Mouse (Mus musculus) forebrain, embryonic 16.5 days (tissue): ENCODE measurements around the gene Zfp692. TPM values are rescaled to one million over a fixed set of nuclear protein-coding genes. Genes with fewer than 3 reads are reported as not detected.

Experiments used
- ATAC-seq: fragments of 200-750 bp; cut with Nextera tagmentation; 2 replicates; pipeline ENCODE4 v1.8.0; 2017; ENCODE audit warnings: mild to moderate bottlenecking, moderate library complexity
- H3K27ac ChIP-seq: fragments of 300-500 bp; sonication (generic); 2 replicates; pipeline ENCODE4 v1.5.1; 2014; ENCODE audit warnings: low read length, control low read depth
- H3K27me3 ChIP-seq: fragments of 300-500 bp; sonication (generic); replicated peaks from 2 replicates; pipeline ENCODE4 v1.6.1; 2014; ENCODE audit warnings: low read length; ENCODE audit not compliant: control insufficient read depth, insufficient read depth
- H3K36me3 ChIP-seq: fragments of 300-500 bp; sonication (generic); 2 replicates; pipeline ENCODE4 v1.6.1; 2014; ENCODE audit not compliant: control insufficient read depth, insufficient read depth
- H3K4me1 ChIP-seq: fragments of 300-500 bp; sonication (generic); replicated peaks from 2 replicates; pipeline ENCODE4 v1.6.1; 2014; ENCODE audit warnings: low read length; ENCODE audit not compliant: control insufficient read depth, insufficient read depth
- H3K4me2 ChIP-seq: fragments of 300-500 bp; sonication (generic); 2 replicates; pipeline ENCODE4 v1.6.1; 2014; ENCODE audit warnings: mild to moderate bottlenecking, low read length, control low read depth
- H3K4me3 ChIP-seq: fragments of 300-500 bp; sonication (generic); replicated peaks from 2 replicates; pipeline ENCODE4 v1.5.1; 2014; ENCODE audit warnings: mild to moderate bottlenecking, low read length, control low read depth
- H3K9ac ChIP-seq: fragments of 300-500 bp; sonication (generic); replicated peaks from 2 replicates; pipeline ENCODE4 v1.6.1; 2014; ENCODE audit warnings: low read depth, low read length, control low read depth
- H3K9me3 ChIP-seq: fragments of 300-500 bp; sonication (generic); 2 replicates; pipeline ENCODE4 v1.6.1; 2016; ENCODE audit warnings: low read length; ENCODE audit not compliant: control insufficient read depth
- WGBS: fragments of 180-500 bp; shearing (Covaris S2); extraction: QIAGEN DNeasy Blood & Tissue Kit; methylation state at CpG from one replicate; pipeline ENCODE4 v1.1.7; 2014; 5-methylcytosine and 5-hydroxymethylcytosine counted together
- polyA plus RNA-seq: library from polyadenylated mRNA; unstranded; fragments of >200 nt; fragmentation: Nextera tagmentation; extraction: Ambion mirVana; gene quantifications from 2 replicates; pipeline ENCODE4 v1.2.1, GENCODE M21; 2015

Zfp692 gene
- polyA plus RNA-seq, 1 experiment from 2014 or later: 42.9 TPM

GRCm38 (mm10) chr11:58281970-58282496 is 24.8 kb upstream of the Zfp692 start:
- Histone ChIP-seq H3K4me2 (no peak overlapping the region), H3K27ac (no peak overlapping the region), H3K27me3 (no peaks in the 10 kb centered on the region), H3K36me3 (no peaks in the 10 kb centered on the region), H3K4me3 (no peak overlapping the region), H3K9me3 (no peaks in the 10 kb centered on the region), H3K4me1 (no peaks in the 10 kb centered on the region), H3K9ac (no peak overlapping the region)
- no peak for ATAC-seq
- WGBS: 86% methylated on average over 13 of the region's 13 CpGs

- no peak overlapping the region for H3K27ac ChIP-seq
- no peak for ATAC-seq
- H3K4me3 ChIP-seq: no peak overlapping the region
- 87% methylated on average over 5 of the region's 5 CpGs for WGBS
- H3K36me3 ChIP-seq: no peaks in the 10 kb centered on the region
- no peak overlapping the region for H3K4me2 ChIP-seq
- no peaks in the 10 kb centered on the region for H3K27me3 ChIP-seq
- no peak overlapping the region for H3K9ac ChIP-seq
- no peaks in the 10 kb centered on the region for H3K9me3 ChIP-seq
- no peaks in the 10 kb centered on the region for H3K4me1 ChIP-seq
These were observed 24.4 kb upstream of the Zfp692 start for GRCm38 (mm10) chr11:58282518-58282917.

- ATAC-seq: no peak
- Histone ChIP-seq H3K4me3 (no peak overlapping the region), H3K36me3 (no peaks in the 10 kb centered on the region), H3K27me3 (no peaks in the 10 kb centered on the region), H3K9me3 (no peaks in the 10 kb centered on the region), H3K4me2 (no peak overlapping the region), H3K4me1 (no peaks in the 10 kb centered on the region), H3K9ac (no peak overlapping the region), H3K27ac (no peak overlapping the region)
- WGBS: 80% methylated on average over 9 of the region's 9 CpGs
These were observed 16.7 kb upstream of the Zfp692 start for GRCm38 (mm10) chr11:58289992-58290682.

GRCm38 (mm10) chr11:58290812-58291211 is 16.1 kb upstream of the Zfp692 start:
- no peak overlapping the region for H3K4me3 ChIP-seq
- 87% methylated on average over 4 of the region's 4 CpGs for whole genome bisulfite sequencing
- H3K4me2 ChIP-seq: no peak overlapping the region

DNA sequence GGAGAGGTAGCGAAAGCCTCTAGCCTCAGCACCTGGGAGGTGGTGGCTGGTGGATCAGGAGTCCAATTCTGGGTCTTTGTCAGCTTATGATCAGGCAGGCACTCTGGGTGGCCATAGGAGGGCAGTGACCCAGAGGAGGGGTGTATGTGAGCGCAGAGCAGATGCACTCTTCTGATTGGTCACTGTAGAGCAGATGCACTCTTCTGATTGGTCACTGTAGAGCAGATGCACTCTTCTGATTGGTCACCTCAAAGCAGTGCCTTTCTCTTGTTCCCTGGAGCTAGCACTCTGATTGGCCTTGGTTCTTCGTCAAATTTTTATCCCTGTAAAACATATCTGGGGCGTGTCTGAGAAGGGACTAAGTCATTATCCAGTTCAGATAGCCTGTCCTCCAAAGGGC is 14.1 kb upstream of the Zfp692 start:
- no peaks in the 10 kb centered on the region for H3K27me3 ChIP-seq
- no peaks in the 10 kb centered on the region for H3K9me3 ChIP-seq
- H3K4me3 ChIP-seq: no peak overlapping the region
- H3K4me1 ChIP-seq: no peaks in the 10 kb centered on the region
- ATAC-seq: no peak
- no peak overlapping the region for H3K4me2 ChIP-seq
- no peak overlapping the region for H3K9ac ChIP-seq
- H3K27ac ChIP-seq: no peak overlapping the region
- H3K36me3 ChIP-seq: no peaks in the 10 kb centered on the region
- WGBS: 64% methylated on average over 4 of the region's 4 CpGs

More at GRCm38 (mm10) chr11:58290812-58291211, 16.1 kb upstream of the Zfp692 start:
- no peak overlapping the region for H3K27ac ChIP-seq
- no peaks in the 10 kb centered on the region for H3K27me3 ChIP-seq
- H3K4me1 ChIP-seq: no peaks in the 10 kb centered on the region
- no peaks in the 10 kb centered on the region for H3K36me3 ChIP-seq
- no peaks in the 10 kb centered on the region for H3K9me3 ChIP-seq
- H3K9ac ChIP-seq: no peak overlapping the region
- no peak for ATAC-seq

- H3K27me3 ChIP-seq: no peaks in the 10 kb centered on the region
- H3K4me3 ChIP-seq: no peak overlapping the region
- WGBS: 20% methylated on average over 6 of the region's 6 CpGs
- H3K4me1 ChIP-seq: no peaks in the 10 kb centered on the region; the same call in 1 of the 2 replicates
- ATAC-seq: no peak
- H3K36me3 ChIP-seq: no peaks in the 10 kb centered on the region
- H3K9me3 ChIP-seq: no peaks in the 10 kb centered on the region
- no peak overlapping the region for H3K27ac ChIP-seq
- no peak overlapping the region for H3K9ac ChIP-seq
- no peak overlapping the region for H3K4me2 ChIP-seq
These were observed 9.5 kb upstream of the Zfp692 start for GRCm38 (mm10) chr11:58297396-58297795.

GRCm38 (mm10) chr11:58301057-58301456 is 5.8 kb upstream of the Zfp692 start:
- no peaks in the 10 kb centered on the region for H3K9me3 ChIP-seq
- H3K4me3 ChIP-seq: peak overlapping the region; percentile 41
- no peaks in the 10 kb centered on the region for H3K27me3 ChIP-seq
- H3K9ac ChIP-seq: peak overlapping the region; percentile 14; the same call in 1 of the 2 replicates
- H3K27ac ChIP-seq: peak overlapping the region; percentile 42
- peak overlapping the region; percentile 53 for H3K4me2 ChIP-seq
- peak; percentile 16 for ATAC-seq
- H3K36me3 ChIP-seq: no peaks in the 10 kb centered on the region
- 9% methylated on average over 13 of the region's 13 CpGs for WGBS
- H3K4me1 ChIP-seq: peaks cover 3% of the 10 kb centered on the region

DNA sequence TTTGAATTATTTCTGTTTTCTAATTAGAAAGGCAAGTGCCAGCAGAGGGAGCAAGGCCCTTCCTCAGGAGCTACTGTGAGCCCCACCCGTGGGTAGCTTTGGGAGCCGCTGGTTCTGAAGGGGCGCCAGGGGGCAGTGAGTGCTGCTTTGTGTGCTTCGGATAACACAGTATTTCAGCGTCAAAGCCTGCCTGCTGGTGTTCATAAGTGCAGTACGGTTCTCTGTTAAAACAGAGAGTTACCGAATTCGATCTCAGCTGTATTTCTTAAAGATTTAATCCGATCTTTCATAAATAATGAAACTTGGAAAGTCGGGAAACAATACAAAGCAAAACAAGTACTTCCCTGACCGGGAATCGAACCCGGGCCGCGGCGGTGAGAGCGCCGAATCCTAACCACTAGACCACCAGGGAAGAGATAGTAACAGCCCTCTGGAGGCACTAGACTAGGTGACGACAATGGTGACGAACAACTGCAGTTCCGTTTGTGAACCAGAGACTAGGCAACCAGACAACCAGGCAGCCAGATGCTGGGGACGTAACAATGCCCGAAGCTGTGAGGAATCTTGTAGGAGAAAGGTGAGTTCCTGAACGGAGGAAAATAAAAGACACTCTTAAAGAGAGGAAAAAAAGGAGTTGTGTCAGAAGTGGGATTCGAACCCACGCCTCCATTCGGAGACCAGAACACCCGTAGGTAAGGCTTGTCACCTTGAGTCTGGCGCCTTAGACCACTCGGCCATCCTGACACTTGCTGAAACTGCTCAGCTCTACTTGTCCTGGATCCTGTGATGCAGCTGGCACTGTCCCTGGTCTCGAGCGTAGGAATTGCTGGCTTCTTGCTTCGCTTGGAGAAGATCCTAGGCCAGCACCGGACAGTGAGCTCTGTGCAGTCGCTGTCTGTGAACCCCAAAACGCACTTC is 4.8 kb upstream of the Zfp692 start:
- Histone ChIP-seq H3K4me2 (peak overlapping the region; percentile 73), H3K4me1 (peaks cover 9% of the 10 kb centered on the region), H3K27ac (peak overlapping the region; percentile 90), H3K4me3 (peak overlapping the region; percentile 64), H3K27me3 (no peaks in the 10 kb centered on the region), H3K9ac (peak overlapping the region; percentile 61), H3K36me3 (no peaks in the 10 kb centered on the region), H3K9me3 (no peaks in the 10 kb centered on the region)
- under 1% methylated on average over 36 of the region's 36 CpGs for WGBS
- ATAC-seq: peak; percentile 90

- WGBS: under 1% methylated on average over 26 of the region's 26 CpGs
- Histone ChIP-seq H3K36me3 (no peaks in the 10 kb centered on the region), H3K9me3 (no peaks in the 10 kb centered on the region), H3K9ac (peak overlapping the region; percentile 61), H3K4me3 (peak overlapping the region; percentile 64), H3K4me1 (peaks cover 15% of the 10 kb centered on the region), H3K4me2 (peak overlapping the region; percentile 73), H3K27ac (peak overlapping the region; percentile 90), H3K27me3 (no peaks in the 10 kb centered on the region)
- ATAC-seq: peak; percentile 31; the same call in 1 of the 2 replicates
These were observed 4.0 kb upstream of the Zfp692 start for GRCm38 (mm10) chr11:58302774-58303445.
